Mouse (Mus musculus) embryonic facial prominence, embryonic 11.5 days (tissue): Measurements from ENCODE around the gene B3galt1. TPM values are rescaled to one million over a fixed set of nuclear protein-coding genes. Genes with fewer than 3 reads are reported as not detected.

Source experiments
- ATAC-seq: fragments of 200-750 bp; cut with Nextera tagmentation; replicated peaks from 2 replicates; pipeline ENCODE4 v1.8.0; 2017; ENCODE audit warnings: low read depth; ENCODE audit not compliant: insufficient number of reproducible peaks, low FRiP score, low TSS enrichment
- DNase-seq: peaks from one replicate; pipeline ENCODE4 v3.0.0-alpha.2; 2015; ENCODE audit warnings: low spot score
- H3K27ac ChIP-seq: fragments of 300-500 bp; sonication (generic); replicated peaks from 2 replicates; pipeline ENCODE4 v1.5.1; 2014; ENCODE audit warnings: mild to moderate bottlenecking, low read depth, low read length, control low read depth
- H3K27me3 ChIP-seq: fragments of 300-500 bp; sonication (generic); 2 replicates; pipeline ENCODE4 v1.6.1; 2014; ENCODE audit warnings: mild to moderate bottlenecking, low read length, moderate library complexity, mixed read lengths; ENCODE audit not compliant: control insufficient read depth, insufficient read depth
- H3K36me3 ChIP-seq: fragments of 300-500 bp; sonication (generic); replicated peaks from 2 replicates; pipeline ENCODE4 v1.6.1; 2014; ENCODE audit warnings: low read depth, mild to moderate bottlenecking, low read length, moderate library complexity, mixed read lengths; ENCODE audit not compliant: control insufficient read depth, insufficient read depth
- H3K4me1 ChIP-seq: fragments of 300-500 bp; sonication (generic); 2 replicates; pipeline ENCODE4 v1.6.1; 2014; ENCODE audit warnings: low read length, mixed read lengths; ENCODE audit not compliant: control insufficient read depth, insufficient read depth
- H3K4me2 ChIP-seq: fragments of 300-500 bp; sonication (generic); 2 replicates; pipeline ENCODE4 v1.6.1; 2014; ENCODE audit warnings: low read depth, mild to moderate bottlenecking, control low read depth, low read length, moderate library complexity
- H3K4me3 ChIP-seq: fragments of 300-500 bp; sonication (generic); 2 replicates; pipeline ENCODE4 v1.5.1; 2014; ENCODE audit warnings: low read depth, low read length, control low read depth
- H3K9ac ChIP-seq: fragments of 300-500 bp; sonication (generic); replicated peaks from 2 replicates; pipeline ENCODE4 v1.6.1; 2014; ENCODE audit warnings: mild to moderate bottlenecking, control low read depth, low read length
- H3K9me3 ChIP-seq: fragments of 300-500 bp; sonication (generic); replicated peaks from 2 replicates; pipeline ENCODE4 v1.6.1; 2016; ENCODE audit warnings: mild to moderate bottlenecking, low read length, inconsistent platforms, mixed read lengths; ENCODE audit not compliant: control insufficient read depth
- WGBS: fragments of 180-500 bp; shearing (Covaris S2); extraction: QIAGEN DNeasy Blood & Tissue Kit; methylation state at CpG from one replicate; pipeline ENCODE4 v1.1.7; 2014; 5-methylcytosine and 5-hydroxymethylcytosine counted together
- polyA plus RNA-seq: library from polyadenylated mRNA; unstranded; fragments of >200 nt; fragmentation: Nextera tagmentation; extraction: Ambion mirVana; gene quantifications from 2 replicates; pipeline ENCODE4 v1.2.1, GENCODE M21; 2014

B3galt1 gene
- polyA plus RNA-seq, 1 experiment from 2014 or later = 9.3 TPM

DNA sequence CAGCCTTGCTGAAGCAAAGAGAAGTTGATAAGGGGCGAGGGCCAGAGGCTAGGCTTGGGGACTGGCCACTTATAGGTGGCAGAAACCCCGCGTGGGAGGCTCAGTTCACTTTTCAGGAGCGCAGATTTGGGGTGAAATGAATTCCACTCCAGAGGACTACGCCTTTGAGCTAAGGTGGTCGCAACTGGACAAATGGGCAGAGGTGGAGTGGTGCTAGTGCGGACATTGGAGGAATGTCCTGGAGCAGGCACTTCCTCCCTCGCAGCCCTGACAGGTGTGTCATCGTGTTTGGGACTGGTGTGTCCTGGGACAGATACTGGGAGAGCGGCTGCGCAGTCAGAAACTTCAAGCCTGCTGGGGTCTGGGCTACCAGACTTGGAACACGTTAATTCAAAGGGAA lies 895 bp downstream of the B3galt1 start:
- DNase-seq (no peak), ATAC-seq (0 out of 2 replicates have a peak, but pooled peaks have one; percentile 15)
- no peaks in the 10 kb centered on the region for H3K36me3 ChIP-seq
- H3K27me3 ChIP-seq = no peaks in the 10 kb centered on the region
- H3K9me3 ChIP-seq = no peaks in the 10 kb centered on the region
- peak overlapping the region; percentile 67 for H3K4me3 ChIP-seq
- peak overlapping the region; percentile 79 for H3K4me2 ChIP-seq
- H3K27ac ChIP-seq = no peak overlapping the region
- peaks cover 3% of the 10 kb centered on the region; the same call in 1 of the 2 replicates for H3K4me1 ChIP-seq
- 3% methylated on average over 12 of the region's 12 CpGs for WGBS
- peak overlapping the region; percentile 68; the same call in 1 of the 2 replicates for H3K9ac ChIP-seq

DNA sequence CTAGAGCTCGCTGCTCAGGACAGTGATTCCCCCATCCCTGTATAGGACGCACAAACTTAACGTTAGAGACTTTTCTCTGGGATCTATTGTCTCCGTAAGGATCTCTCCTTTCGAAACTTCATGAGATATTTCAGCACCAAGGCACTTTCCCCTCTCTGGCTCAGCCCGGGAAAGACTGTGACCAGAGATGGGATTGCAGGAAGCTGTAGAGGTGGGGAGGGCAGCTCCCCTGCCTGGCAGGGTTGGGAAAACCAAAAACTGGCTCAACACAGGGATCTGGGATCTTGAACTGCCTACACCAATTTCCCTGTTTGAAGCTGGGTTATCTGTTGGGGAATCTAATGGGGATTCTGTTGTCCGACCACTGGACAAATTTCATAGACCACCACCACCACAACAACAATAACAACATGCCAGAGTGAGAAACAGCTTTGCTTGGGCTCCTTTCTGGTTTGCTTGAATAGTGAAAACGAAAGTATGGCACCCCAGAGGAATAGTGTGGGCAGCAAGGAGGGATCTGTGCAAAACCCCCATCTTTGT lies 1.5 kb downstream of the B3galt1 start:
- Histone ChIP-seq H3K4me1 (peaks cover 3% of the 10 kb centered on the region; the same call in 1 of the 2 replicates), H3K9ac (no peak overlapping the region), H3K4me2 (peak overlapping the region; percentile 19), H3K27ac (no peak overlapping the region), H3K9me3 (no peaks in the 10 kb centered on the region), H3K4me3 (peak overlapping the region; percentile 25; the same call in 1 of the 2 replicates), H3K27me3 (no peaks in the 10 kb centered on the region), H3K36me3 (no peaks in the 10 kb centered on the region)
- 14% methylated on average over 8 of the region's 8 CpGs for WGBS
- DNase-seq = peak; percentile 10
- no peak for ATAC-seq

DNA sequence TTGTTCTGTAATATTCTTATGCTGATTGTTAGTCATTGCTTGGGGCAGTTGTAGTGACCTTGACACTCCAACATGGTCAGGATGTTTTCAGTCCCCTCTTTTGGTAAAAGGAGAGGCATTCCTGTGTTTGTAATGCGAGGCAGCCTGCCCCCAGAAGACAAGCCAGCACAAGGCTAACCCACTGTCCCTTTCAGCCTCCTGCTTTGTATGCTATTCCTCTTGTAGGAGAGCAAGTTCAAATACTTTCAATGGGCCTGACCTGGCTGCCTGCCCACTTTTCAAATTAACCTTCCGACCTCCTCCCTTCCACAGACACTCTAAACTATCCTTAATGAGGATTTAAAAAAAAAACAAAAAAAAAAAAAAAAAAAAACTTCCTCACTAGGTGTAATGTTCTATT lies 11.0 kb downstream of the B3galt1 start:
- 38% methylated on average over 2 of the region's 2 CpGs for WGBS
- Histone ChIP-seq H3K9ac (no peak overlapping the region), H3K27ac (no peak overlapping the region), H3K9me3 (no peaks in the 10 kb centered on the region), H3K4me2 (no peak overlapping the region), H3K36me3 (no peaks in the 10 kb centered on the region), H3K4me1 (no peaks in the 10 kb centered on the region), H3K27me3 (no peaks in the 10 kb centered on the region), H3K4me3 (no peak overlapping the region)
- DNase-seq (no peak), ATAC-seq (no peak)

DNA sequence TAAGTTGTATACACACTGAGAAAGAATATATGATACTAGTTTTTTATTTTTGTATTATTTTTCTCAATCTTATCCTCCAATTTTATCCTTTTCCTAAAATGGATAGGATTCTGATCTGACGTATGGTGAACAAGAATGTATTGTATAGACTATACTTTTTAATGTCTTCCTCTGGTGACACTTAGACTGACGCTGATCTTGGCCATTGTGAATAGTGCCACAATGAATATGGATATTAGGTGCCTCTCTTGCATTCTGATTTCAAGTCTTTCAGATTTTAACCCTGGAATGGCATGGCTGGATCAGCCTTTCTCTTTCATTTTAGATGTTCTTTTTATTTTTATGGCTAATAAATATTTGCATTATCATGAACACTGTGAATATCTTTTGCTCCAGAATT lies 17.4 kb downstream of the B3galt1 start:
- WGBS = 75% methylated on average over 2 of the region's 2 CpGs
- ATAC-seq = no peak

DNA sequence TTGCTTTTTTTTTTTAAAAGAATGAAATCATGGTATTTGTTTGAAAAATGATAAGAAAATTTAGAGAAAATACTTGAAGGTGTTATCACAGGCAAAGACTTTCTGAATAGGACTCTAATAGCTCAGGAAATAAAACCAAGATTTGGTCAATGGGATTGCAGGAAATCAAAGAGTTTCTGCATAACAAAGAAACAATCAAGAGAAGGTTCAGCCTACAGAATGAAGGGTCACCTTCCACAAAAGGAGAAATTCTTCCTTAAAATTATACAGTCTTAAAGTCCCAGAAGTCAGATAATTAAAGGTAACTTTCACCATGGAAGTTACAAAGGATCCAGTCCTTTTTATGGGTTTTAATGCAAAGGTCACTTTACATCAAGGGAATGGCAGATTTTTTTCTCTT lies 24.7 kb downstream of the B3galt1 start:
- Histone ChIP-seq H3K36me3 (no peaks in the 10 kb centered on the region), H3K9ac (no peak overlapping the region), H3K9me3 (no peaks in the 10 kb centered on the region), H3K4me3 (no peak overlapping the region), H3K27me3 (no peaks in the 10 kb centered on the region), H3K27ac (no peak overlapping the region), H3K4me1 (no peaks in the 10 kb centered on the region), H3K4me2 (no peak overlapping the region)
- ATAC-seq (no peak), DNase-seq (no peak)

More for the DNA sequence above, 17.4 kb downstream of the B3galt1 start:
- Histone ChIP-seq H3K27ac (no peak overlapping the region), H3K27me3 (no peaks in the 10 kb centered on the region), H3K36me3 (no peaks in the 10 kb centered on the region), H3K4me2 (no peak overlapping the region), H3K9ac (no peak overlapping the region), H3K4me3 (no peak overlapping the region), H3K4me1 (no peaks in the 10 kb centered on the region), H3K9me3 (no peaks in the 10 kb centered on the region)
- no peak for DNase-seq

DNA sequence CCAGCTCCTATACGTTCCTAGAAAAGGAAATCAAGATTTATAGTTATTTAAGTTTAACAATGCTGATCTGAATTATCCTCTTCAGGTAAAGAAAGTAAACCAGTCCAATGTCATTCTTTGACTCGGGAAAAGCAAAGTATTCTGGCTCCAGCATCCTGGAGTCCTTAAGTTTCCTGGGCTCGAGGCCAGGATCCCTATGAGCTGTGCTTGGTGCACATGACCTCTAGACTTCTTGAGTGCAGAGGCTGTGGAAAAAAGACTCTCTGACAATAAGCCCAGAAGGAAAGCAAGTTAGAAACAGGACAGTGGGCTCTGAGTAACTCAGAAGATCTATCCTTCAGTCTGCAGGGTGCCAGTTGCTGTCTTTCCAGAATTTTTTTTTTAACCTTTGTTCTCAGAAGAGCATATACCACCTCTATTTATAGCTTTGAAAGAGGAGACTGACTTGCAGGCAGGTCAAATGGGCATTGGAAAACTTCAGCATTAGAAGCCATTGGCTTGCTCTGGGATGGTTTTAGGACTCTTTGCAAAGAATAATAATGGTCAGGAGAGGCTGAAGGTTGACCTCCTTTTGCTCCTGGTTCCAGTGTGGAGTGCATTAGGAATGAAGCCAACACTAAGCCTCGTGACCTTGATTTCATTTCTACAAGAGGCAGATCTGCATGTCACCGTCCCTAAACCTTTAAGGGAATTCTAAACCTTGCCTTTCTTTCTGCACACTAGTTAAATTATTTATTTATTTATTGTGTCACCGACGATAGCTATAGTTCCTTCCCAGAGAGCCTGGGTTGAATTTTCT lies 26.4 kb downstream of the B3galt1 start:
- Histone ChIP-seq H3K9ac (no peak overlapping the region), H3K27me3 (no peaks in the 10 kb centered on the region), H3K4me3 (no peak overlapping the region), H3K9me3 (no peaks in the 10 kb centered on the region), H3K27ac (no peak overlapping the region), H3K4me1 (no peaks in the 10 kb centered on the region), H3K4me2 (no peak overlapping the region), H3K36me3 (no peaks in the 10 kb centered on the region)
- ATAC-seq (no peak), DNase-seq (no peak)
- 79% methylated on average over 7 of the region's 7 CpGs for WGBS

DNA sequence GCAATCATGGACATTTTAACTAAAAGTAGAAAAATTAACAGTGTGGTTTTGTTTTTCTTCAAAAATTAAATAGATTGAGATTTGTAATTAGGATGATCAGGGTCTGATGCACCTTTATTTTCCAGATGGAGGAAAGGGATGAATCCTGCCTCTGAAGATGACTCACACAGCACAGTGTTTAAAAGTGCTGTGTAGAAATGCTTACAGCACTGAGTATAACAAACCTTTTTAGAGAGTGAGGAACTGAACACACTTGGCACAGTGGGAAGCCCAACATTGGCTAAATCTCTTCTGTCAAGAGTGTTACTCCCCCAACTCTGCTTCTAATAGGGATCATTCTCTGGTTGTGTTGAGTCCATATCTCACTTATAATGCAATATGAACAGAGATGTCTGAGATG lies 57.2 kb downstream of the B3galt1 start:
- Histone ChIP-seq H3K36me3 (no peaks in the 10 kb centered on the region), H3K4me3 (no peak overlapping the region), H3K4me2 (no peak overlapping the region), H3K9me3 (no peaks in the 10 kb centered on the region), H3K4me1 (no peaks in the 10 kb centered on the region), H3K27me3 (no peaks in the 10 kb centered on the region), H3K27ac (no peak overlapping the region), H3K9ac (no peak overlapping the region)
- no peak for ATAC-seq
- no peak for DNase-seq

DNA sequence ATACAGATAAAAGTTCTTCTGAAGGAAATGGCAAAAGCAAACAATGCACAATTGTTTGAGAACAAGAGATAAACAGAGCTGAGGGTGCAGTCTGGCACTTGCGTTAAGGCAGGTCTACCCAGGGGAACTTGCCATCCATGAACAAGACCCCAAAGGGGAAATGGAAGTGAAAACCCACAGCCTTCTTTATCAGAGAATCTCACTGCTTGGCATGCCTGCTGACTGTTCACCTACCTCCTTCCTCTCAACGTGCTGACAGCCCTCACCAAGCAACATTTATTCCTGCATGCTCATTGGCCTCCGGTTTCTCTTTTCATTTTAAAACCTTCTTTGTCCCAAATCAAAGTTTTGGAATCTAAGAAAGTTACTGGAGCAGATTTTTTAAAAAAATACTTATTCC lies 62.0 kb downstream of the B3galt1 start:
- no peak overlapping the region for H3K4me3 ChIP-seq
- ATAC-seq = no peak
- H3K9ac ChIP-seq = no peak overlapping the region
- no peaks in the 10 kb centered on the region for H3K27me3 ChIP-seq
- H3K9me3 ChIP-seq = no peaks in the 10 kb centered on the region
- 72% methylated on average over 3 of the region's 3 CpGs for WGBS
- no peak for DNase-seq
- no peak overlapping the region for H3K4me2 ChIP-seq
- no peak overlapping the region for H3K27ac ChIP-seq
- H3K36me3 ChIP-seq = no peaks in the 10 kb centered on the region
- H3K4me1 ChIP-seq = no peaks in the 10 kb centered on the region
